Mouse (Mus musculus): ENCODE measurements around the gene Fndc3c1. TPM values are rescaled to one million over a fixed set of nuclear protein-coding genes. Genes with fewer than 3 reads are reported as not detected.
"Not testable (repeated sequence)": the region's sequence is repeated elsewhere in the genome, so short reads cannot be mapped to it uniquely, and the experiment has no call there.

Gene Fndc3c1
- 0.05 TPM in 1 of 2 replicates, not detected in the other for total RNA-seq (2014; rRNA removed)
- polyA plus RNA-seq (2015; fragmentation: Nextera tagmentation; extraction: Ambion mirVana), result 0.04 and 0.15 TPM in 2 replicates

GRCm38 (mm10) chrX:106485101-106485651 is at the start of gene Fndc3c1:
TSS of gene Fndc3c1 (minus strand) at chrX:106485401.
- H3K4me2 ChIP-seq (ENCODE audit: low read depth, low read length), result peak within 1 kb of the TSS; percentile 61
- peak within 1 kb of the TSS; percentile 35 for H3K4me3 ChIP-seq (ENCODE audit: low read length)
- peak; percentile 78 for ATAC-seq
- H3K4me1 ChIP-seq (ENCODE audit: insufficient read depth, low read length), result no peaks in the 10 kb centered on the region
- DNase-seq (ENCODE audit: low spot score), result peak; percentile 2
- H3K9me3 ChIP-seq (ENCODE audit: low read length), result no peaks in the 10 kb centered on the region
- H3K27me3 ChIP-seq (ENCODE audit: insufficient read depth, low read length), result peaks cover 18% of the 10 kb centered on the region; the same call in 1 of the 2 replicates
- WGBS, result 34% methylated on average over 31 of the region's 39 CpGs
- H3K27ac ChIP-seq, result no peak within 1 kb of the TSS
- no peak for TF ChIP-seq CTCF (IDR thresholded peaks at IDR 0.05; ENCODE audit: low read depth)
- no peaks in the 10 kb centered on the region for H3K36me3 ChIP-seq (ENCODE audit: insufficient read depth, low read length)
- H3K9ac ChIP-seq (replicated peaks; ENCODE audit: low read length), result no peak within 1 kb of the TSS

DNA sequence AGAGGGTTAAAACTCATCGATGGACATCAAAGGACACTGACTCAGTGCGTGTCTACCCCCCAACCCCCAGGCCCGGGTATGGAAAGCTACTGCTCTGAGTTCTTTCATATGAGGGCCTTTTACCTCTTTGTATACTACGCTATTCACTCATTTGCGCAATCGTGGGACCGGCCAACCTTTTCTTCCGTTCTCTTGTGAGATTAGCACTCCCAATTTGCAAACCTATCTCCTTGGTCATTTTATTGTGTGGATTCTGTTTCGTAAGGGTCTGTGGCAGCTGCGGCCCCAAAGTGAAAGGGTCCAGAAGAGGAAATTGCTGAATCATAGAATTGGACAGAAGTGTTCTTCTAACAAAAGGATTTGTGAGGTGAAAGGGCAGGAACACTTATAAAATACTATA is 1.2 kb upstream of the Fndc3c1 start:
- H3K9ac ChIP-seq (replicated peaks; ENCODE audit: low read length), result no peak overlapping the region
- no peak overlapping the region for H3K27ac ChIP-seq
- 40% methylated on average over 10 of the region's 10 CpGs for WGBS
- H3K27me3 ChIP-seq (ENCODE audit: insufficient read depth, low read length), result peaks cover 18% of the 10 kb centered on the region; the same call in 1 of the 2 replicates
- no peak for TF ChIP-seq CTCF (IDR thresholded peaks at IDR 0.05; ENCODE audit: low read depth)
- ATAC-seq (no peak), DNase-seq (ENCODE audit: low spot score) (no peak)
- H3K4me1 ChIP-seq (ENCODE audit: insufficient read depth, low read length), result no peaks in the 10 kb centered on the region
- no peaks in the 10 kb centered on the region for H3K36me3 ChIP-seq (ENCODE audit: insufficient read depth, low read length)
- no peak overlapping the region for H3K4me2 ChIP-seq (ENCODE audit: low read depth, low read length)
- no peaks in the 10 kb centered on the region for H3K9me3 ChIP-seq (ENCODE audit: low read length)
- no peak overlapping the region for H3K4me3 ChIP-seq (ENCODE audit: low read length)

DNA sequence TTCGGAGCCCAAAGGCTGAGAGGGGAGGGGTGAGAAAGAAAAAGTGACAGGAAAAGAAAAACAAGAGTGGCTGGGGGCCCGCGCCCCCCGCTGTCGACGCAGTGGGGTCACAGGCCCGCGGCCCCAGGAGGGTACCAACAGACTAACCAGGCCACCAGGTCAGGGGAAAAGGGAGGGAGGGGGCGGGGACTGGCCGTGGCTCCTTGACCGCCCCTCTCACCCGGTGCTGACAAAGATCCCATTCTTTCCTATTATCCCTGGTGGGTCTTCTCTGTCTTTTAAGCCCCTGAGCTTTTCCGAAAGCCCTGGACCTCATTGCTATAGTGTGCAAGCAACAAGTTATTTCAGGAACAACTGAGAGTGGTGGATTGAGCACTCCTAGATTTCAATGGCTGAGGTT is 470 bp upstream of the Fndc3c1 start:
- Histone ChIP-seq H3K4me1 (ENCODE audit: insufficient read depth, low read length) (no peaks in the 10 kb centered on the region), H3K4me2 (ENCODE audit: low read depth, low read length) (peak overlapping the region; percentile 61), H3K9me3 (ENCODE audit: low read length) (no peaks in the 10 kb centered on the region), H3K36me3 (ENCODE audit: insufficient read depth, low read length) (no peaks in the 10 kb centered on the region), H3K4me3 (ENCODE audit: low read length) (peak overlapping the region; percentile 35), H3K27ac (no peak overlapping the region), H3K9ac (replicated peaks; ENCODE audit: low read length) (no peak overlapping the region), H3K27me3 (ENCODE audit: insufficient read depth, low read length) (peaks cover 18% of the 10 kb centered on the region; the same call in 1 of the 2 replicates)
- WGBS, result 41% methylated on average over 13 of the region's 13 CpGs
- TF ChIP-seq CTCF (IDR thresholded peaks at IDR 0.05; ENCODE audit: low read depth), result no peak
- no peak for DNase-seq (ENCODE audit: low spot score)
- ATAC-seq, result no peak; the same call in 1 of the 2 replicates

GRCm38 (mm10) chrX:106479891-106480290 is 5.3 kb downstream of the Fndc3c1 start:
- H3K4me1 ChIP-seq (ENCODE audit: insufficient read depth, low read length); H3K36me3 ChIP-seq (ENCODE audit: insufficient read depth, low read length); H3K4me3 ChIP-seq (ENCODE audit: low read length); H3K4me2 ChIP-seq (ENCODE audit: low read depth, low read length); H3K27me3 ChIP-seq (ENCODE audit: insufficient read depth, low read length); H3K9me3 ChIP-seq (ENCODE audit: low read length); H3K27ac ChIP-seq; DNase-seq (ENCODE audit: low spot score); H3K9ac ChIP-seq (replicated peaks; ENCODE audit: low read length); ATAC-seq: not testable (repeated sequence)
- 42% methylated on average over 2 of the region's 2 CpGs for WGBS
- TF ChIP-seq CTCF (IDR thresholded peaks at IDR 0.05; ENCODE audit: low read depth), result peak; percentile 11; the same call in 1 of the 2 replicates

DNA sequence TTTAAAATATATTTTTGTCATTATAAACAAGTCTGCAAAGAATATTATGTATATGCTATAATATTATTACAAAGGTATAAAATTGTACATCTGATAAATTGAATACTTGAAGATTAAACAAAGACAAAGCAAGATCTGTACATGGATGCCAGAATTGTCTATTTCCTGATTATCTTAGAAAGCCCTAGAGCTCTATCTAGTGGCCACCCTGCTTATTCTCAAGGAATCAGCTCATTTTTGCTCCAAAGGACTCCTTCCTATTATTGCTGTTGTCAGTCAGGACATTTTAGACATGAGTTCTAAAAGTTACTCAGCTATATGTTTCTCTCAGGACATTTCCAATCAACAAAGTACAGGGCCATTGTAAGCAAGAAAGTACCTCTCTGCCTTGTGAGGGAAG is 99.9 kb downstream of the Fndc3c1 start:
- no peaks in the 10 kb centered on the region for H3K36me3 ChIP-seq (ENCODE audit: insufficient read depth, low read length)
- H3K4me1 ChIP-seq (ENCODE audit: insufficient read depth, low read length), result no peaks in the 10 kb centered on the region
- 0 out of 2 replicates have a peak, but pooled peaks have one; percentile 23 for TF ChIP-seq CTCF (IDR thresholded peaks at IDR 0.05; ENCODE audit: low read depth)
- no peak overlapping the region for H3K9ac ChIP-seq (replicated peaks; ENCODE audit: low read length)
- no peak overlapping the region for H3K4me2 ChIP-seq (ENCODE audit: low read depth, low read length)
- H3K27me3 ChIP-seq (ENCODE audit: insufficient read depth, low read length), result no peaks in the 10 kb centered on the region
- no peaks in the 10 kb centered on the region for H3K9me3 ChIP-seq (ENCODE audit: low read length)
- ATAC-seq, result no peak
- no peak overlapping the region for H3K27ac ChIP-seq
- peak; percentile 13 for DNase-seq (ENCODE audit: low spot score)
- no peak overlapping the region for H3K4me3 ChIP-seq (ENCODE audit: low read length)

DNA sequence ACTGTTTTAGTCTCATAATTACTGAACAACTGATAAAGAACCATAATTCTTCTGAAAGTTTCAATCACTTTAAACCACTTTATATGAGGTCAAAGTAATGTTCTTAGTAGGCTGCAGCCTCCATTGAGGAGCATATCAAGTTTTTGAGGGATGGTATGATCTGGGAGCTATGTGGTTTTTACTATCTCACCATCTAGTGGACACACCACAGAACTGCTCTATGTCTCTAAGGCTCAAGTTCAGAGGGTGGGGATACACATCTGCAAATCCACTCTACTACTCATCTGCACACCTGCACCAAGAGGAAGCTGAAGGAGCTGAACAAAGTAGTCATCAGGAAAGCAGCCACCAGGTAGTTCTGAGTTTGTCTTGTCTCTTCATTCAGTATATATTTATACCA is 104.6 kb downstream of the Fndc3c1 start:
- H3K9ac ChIP-seq (replicated peaks; ENCODE audit: low read length), result no peak overlapping the region
- ATAC-seq (no peak), DNase-seq (ENCODE audit: low spot score) (no peak)
- no peak overlapping the region for H3K4me3 ChIP-seq (ENCODE audit: low read length)
- 0 out of 2 replicates have a peak, but pooled peaks have one; percentile 11 for TF ChIP-seq CTCF (IDR thresholded peaks at IDR 0.05; ENCODE audit: low read depth)
- H3K9me3 ChIP-seq (ENCODE audit: low read length), result no peaks in the 10 kb centered on the region
- H3K4me2 ChIP-seq (ENCODE audit: low read depth, low read length), result no peak overlapping the region
- no peaks in the 10 kb centered on the region for H3K36me3 ChIP-seq (ENCODE audit: insufficient read depth, low read length)
- H3K27ac ChIP-seq, result no peak overlapping the region
- no peaks in the 10 kb centered on the region for H3K27me3 ChIP-seq (ENCODE audit: insufficient read depth, low read length)
- H3K4me1 ChIP-seq (ENCODE audit: insufficient read depth, low read length), result no peaks in the 10 kb centered on the region

Small RNAs within 50 kb of the gene (microRNA-seq; reads per million reads assigned to microRNA genes)
- gene Gm27428, result 0 reads per million in 2 experiments

Other genes with a start within 250 kb of the Fndc3c1 start
- gene Fnd3c2, start 230.0 kb downstream of the Fndc3c1 start, total RNA-seq (2014; rRNA removed), result not detected in 2 replicates
- not detected in 2 replicates for gene Fnd3c2, start 230.0 kb downstream of the Fndc3c1 start, polyA plus RNA-seq (2015; fragmentation: Nextera tagmentation; extraction: Ambion mirVana)
- 0.78 TPM in 1 of 2 replicates, not detected in the other for gene Gm5127, start 97.8 kb upstream of the Fndc3c1 start, total RNA-seq (2014; rRNA removed)
- 0.16 and 0.23 TPM in 2 replicates for gene Gm5127, start 97.8 kb upstream of the Fndc3c1 start, polyA plus RNA-seq (2015; fragmentation: Nextera tagmentation; extraction: Ambion mirVana)
- gene Cysltr1, start 118.3 kb upstream of the Fndc3c1 start, total RNA-seq (2014; rRNA removed), result 0.63 TPM in 1 of 2 replicates, not detected in the other
- 0.77 and 0.79 TPM in 2 replicates for gene Cysltr1, start 118.3 kb upstream of the Fndc3c1 start, polyA plus RNA-seq (2015; fragmentation: Nextera tagmentation; extraction: Ambion mirVana)

Measured in hindbrain, postnatal 0 days (tissue).